Mouse (Mus musculus) embryonic fibroblast, embryonic 13.5 days (primary cell): ENCODE data around the gene Ttc28.

Experiments used
- CTCF ChIP-seq: IDR thresholded peaks from 2 replicates; pipeline ENCODE4 v1.5.1; 2011; ENCODE audit warnings: mild to moderate bottlenecking, control low read depth, low read length, moderate library complexity, borderline replicate concordance; ENCODE audit not compliant: insufficient read depth
- POLR2A ChIP-seq: IDR thresholded peaks from 2 replicates; pipeline ENCODE4 v1.6.1; 2011; ENCODE audit warnings: low read depth, mild to moderate bottlenecking, control low read depth, low read length, moderate library complexity

- TF ChIP-seq POLR2A (no peak), CTCF (no peak)
Measured at GRCm38 (mm10) chr5:111115519-111116350, 236.1 kb downstream of the Ttc28 start.
